Mouse (Mus musculus): ENCODE data around the gene Gm43064.
"Not testable (repeated sequence)": the region's sequence is repeated elsewhere in the genome, so short reads cannot be mapped to it uniquely, and the experiment has no call there.

The Gm43064 gene

GRCm38 (mm10) chr3:103808891-103809798 is at the start of gene Gm43064, which contains the start of the genes Dclre1b and Ap4b1:
Gene Gm43064, plus strand, starts transcription at chr3:103809573.
Gene Dclre1b, minus strand, starts transcription at chr3:103809444.
Gene Ap4b1, plus strand, starts transcription at chr3:103809520.
- DNase-seq (ENCODE audit: low spot score): peak; percentile 97

- no peak for DNase-seq (ENCODE audit: low spot score)
Measured at GRCm38 (mm10) chr3:103766789-103767188, 42.6 kb upstream of the Gm43064 start.

- no peak for DNase-seq (ENCODE audit: low spot score)
Measured at GRCm38 (mm10) chr3:103771531-103772130, 37.7 kb upstream of the Gm43064 start.

- no peak for DNase-seq (ENCODE audit: low spot score)
Measured at GRCm38 (mm10) chr3:103772846-103773245, 36.5 kb upstream of the Gm43064 start.

GRCm38 (mm10) chr3:103773508-103773907 is 35.9 kb upstream of the Gm43064 start:
- DNase-seq (ENCODE audit: low spot score): no peak

- DNase-seq (ENCODE audit: low spot score): no peak
Measured at GRCm38 (mm10) chr3:103774009-103774408, 35.4 kb upstream of the Gm43064 start.

- DNase-seq (ENCODE audit: low spot score): no peak
Measured at GRCm38 (mm10) chr3:103777940-103778339, 31.4 kb upstream of the Gm43064 start.

- DNase-seq (ENCODE audit: low spot score): no peak
Measured at GRCm38 (mm10) chr3:103778660-103779059, 30.7 kb upstream of the Gm43064 start.

- DNase-seq (ENCODE audit: low spot score): no peak
Measured at GRCm38 (mm10) chr3:103779183-103779582, 30.2 kb upstream of the Gm43064 start.

GRCm38 (mm10) chr3:103780271-103780670 is 29.1 kb upstream of the Gm43064 start:
- no peak for DNase-seq (ENCODE audit: low spot score)

- no peak for DNase-seq (ENCODE audit: low spot score)
Measured at GRCm38 (mm10) chr3:103780777-103781176, 28.6 kb upstream of the Gm43064 start.

- DNase-seq (ENCODE audit: low spot score): no peak
Measured at GRCm38 (mm10) chr3:103782844-103783609, 26.3 kb upstream of the Gm43064 start.

GRCm38 (mm10) chr3:103787225-103787624 is 22.1 kb upstream of the Gm43064 start:
- DNase-seq (ENCODE audit: low spot score): no peak

- no peak for DNase-seq (ENCODE audit: low spot score)
Measured at GRCm38 (mm10) chr3:103789096-103789495, 20.3 kb upstream of the Gm43064 start.

GRCm38 (mm10) chr3:103789891-103790345 is 19.5 kb upstream of the Gm43064 start:
- peak; percentile 71 for DNase-seq (ENCODE audit: low spot score)

- peak; percentile 49 for DNase-seq (ENCODE audit: low spot score)
Measured at GRCm38 (mm10) chr3:103790346-103791145, 18.8 kb upstream of the Gm43064 start.

GRCm38 (mm10) chr3:103791230-103792110 is 17.9 kb upstream of the Gm43064 start, which contains the start of gene Hipk1:
Gene Hipk1, minus strand, starts transcription at chr3:103791563.
- DNase-seq (ENCODE audit: low spot score): peak; percentile 93

GRCm38 (mm10) chr3:103792111-103792406 is 17.3 kb upstream of the Gm43064 start:
- DNase-seq (ENCODE audit: low spot score): not testable (repeated sequence)

- no peak for DNase-seq (ENCODE audit: low spot score)
Measured at GRCm38 (mm10) chr3:103792566-103792965, 16.8 kb upstream of the Gm43064 start.

GRCm38 (mm10) chr3:103796389-103796788 is 13.0 kb upstream of the Gm43064 start:
- DNase-seq (ENCODE audit: low spot score): no peak

All from embryo, embryonic 10.5 days (tissue).